ENCODE assay signal across 8 mouse cellular contexts in genomic region chr16:36934841-36935620, GRCm38 (mm10). TPM values are rescaled to one million over a fixed set of nuclear protein-coding genes. Genes with fewer than 3 reads are reported as not detected.
A peak's percentile ranks its signal among the peaks of the same experiment; 100 is the strongest.
DNase-seq lines count a peak whose midpoint lies in the region; ATAC-seq and TF ChIP-seq lines count a peak whose summit lies in the region.

TSS of gene Hcls1 (plus strand) at chr16:36934983.

- no peak within 1 kb of the TSS for H3K4me2 ChIP-seq in hindbrain, embryonic 11.5 days (replicated peaks; ENCODE audit: low read depth, low read length)

- no peak for TF ChIP-seq CTCF in bone marrow, adult 2 months (IDR thresholded peaks at IDR 0.05; ENCODE audit: control insufficient read depth, insufficient read depth, low read length)

- no peak for ATAC-seq in hindbrain, embryonic 11.5 days (ENCODE audit: low FRiP score)

- H3K4me3 ChIP-seq in bone marrow, adult 2 months (replicated peaks; ENCODE audit: control insufficient read depth, low read depth, low read length) = peak within 1 kb of the TSS; percentile 87
- no peak within 1 kb of the TSS for H3K4me3 ChIP-seq in hindbrain, embryonic 11.5 days (ENCODE audit: low read depth, low read length)

- peaks cover 1% of the 10 kb centered on the region; the same call in 1 of the 2 replicates for H3K4me1 ChIP-seq in bone marrow, adult 2 months (ENCODE audit: control insufficient read depth, insufficient read depth, low read length)
- no peaks in the 10 kb centered on the region for H3K4me1 ChIP-seq in hindbrain, embryonic 11.5 days (replicated peaks; ENCODE audit: control insufficient read depth, insufficient read depth, low read length)

- DNase-seq in heart, adult 11 months = peak; percentile 96
- no peak for DNase-seq in heart, postnatal 25 days (ENCODE audit: low spot score)
- peak; percentile 27 for DNase-seq in heart, postnatal 4 days
- DNase-seq in lung, postnatal 14 days = peak; percentile 32
- DNase-seq in thymus, postnatal 0 days (ENCODE audit: low spot score) = peak; percentile 90
- no peak for DNase-seq in hindbrain, embryonic 11.5 days (ENCODE audit: low spot score)
- no peak for DNase-seq in urinary bladder, postnatal 36 days (ENCODE audit: low spot score in 2 of 2)

- H3K9me3 ChIP-seq in hindbrain, embryonic 11.5 days (ENCODE audit: control insufficient read depth, low read length) = no peaks in the 10 kb centered on the region

- H3K27me3 ChIP-seq in hindbrain, embryonic 11.5 days (ENCODE audit: control insufficient read depth, insufficient read depth, low read length) = no peaks in the 10 kb centered on the region

- 5% methylated on average over 7 of the region's 7 CpGs for WGBS in bone marrow, adult 2 months
- WGBS in hindbrain, embryonic 11.5 days = 82% methylated on average over 7 of the region's 7 CpGs

- H3K36me3 ChIP-seq in hindbrain, embryonic 11.5 days (ENCODE audit: control insufficient read depth, insufficient read depth, low read length) = 0 out of 2 replicates have a peak, but pooled peaks cover 2% of the 10 kb centered on the region

- TF ChIP-seq POLR2A in bone marrow, adult 2 months (IDR thresholded peaks at IDR 0.05; ENCODE audit: borderline replicate concordance, control insufficient read depth, low read depth, low read length) = no peak

- intact Hi-C loops in heart, postnatal 25 days (cut with DNase I) = no loop called here

- H3K27ac ChIP-seq in bone marrow, adult 2 months (ENCODE audit: control insufficient read depth, insufficient read depth, low read depth, low read length, poor library complexity) = peak within 1 kb of the TSS; percentile 91
- no peak within 1 kb of the TSS for H3K27ac ChIP-seq in hindbrain, embryonic 11.5 days (ENCODE audit: low read depth, low read length)

- H3K9ac ChIP-seq in hindbrain, embryonic 11.5 days (ENCODE audit: low read depth, low read length) = no peak within 1 kb of the TSS

RNA-seq across cellular contexts. Expression of gene Hcls1, which starts in this region (rescaled TPM):
- 1 to 10 TPM; 7.3 to 7.4 TPM for total RNA-seq in heart, postnatal 25 days (2021)
- 88.0 and 129 TPM in 2 replicates for polyA plus RNA-seq in bone marrow, adult 2 months (2011; ENCODE audit: insufficient read depth, insufficient read length, low replicate concordance, missing spikeins)
- total RNA-seq in heart, postnatal 4 days (2021) = 1 to 10 TPM; 7.0 to 7.1 TPM
- polyA plus RNA-seq in thymus, postnatal 0 days (2015; fragmentation: Nextera tagmentation; extraction: Ambion mirVana) = 144 and 146 TPM in 2 replicates
- 0.79 and 1.3 TPM in 2 replicates for polyA plus RNA-seq in hindbrain, embryonic 11.5 days (2014; fragmentation: Nextera tagmentation; extraction: Ambion mirVana)

Comparison
In these comparisons a context has a peak if more than half of its experiments do, and no peak if none do; other contexts are left out.
1. RNA of gene Hcls1 (polyA plus RNA-seq): 144 to 146 TPM in thymus, postnatal 0 days and 88.0 to 129 TPM in bone marrow, adult 2 months; 0.79 to 1.3 TPM in hindbrain, embryonic 11.5 days; every median in the first group is over 10 times any median in the second.
2. DNase-seq: peak in heart, adult 11 months (single experiment), heart, postnatal 4 days (single experiment), lung, postnatal 14 days (single experiment) and thymus, postnatal 0 days (single experiment); none in heart, postnatal 25 days (single experiment), hindbrain, embryonic 11.5 days (single experiment) and urinary bladder, postnatal 36 days (0 of 2).